Mouse (Mus musculus) cerebral cortex, adult 2 months (tissue): ENCODE results near the gene Specc1l.

Source experiments
- WGBS: fragments of 180-500 bp; shearing (Covaris S2); methylation state at CpG from one replicate; pipeline ENCODE4 v1.1.7; 2018; 5-methylcytosine and 5-hydroxymethylcytosine counted together

Specc1l gene

GRCm38 (mm10) chr10:75277501-75277900 lies 65.6 kb downstream of the Specc1l start:
- WGBS: 75% methylated on average over 1 of the region's 1 CpGs

- 75% methylated on average over 5 of the region's 5 CpGs for WGBS
These were observed 70.8 kb downstream of the Specc1l start for GRCm38 (mm10) chr10:75282648-75283047.

- 96% methylated on average over 3 of the region's 3 CpGs for WGBS
These were observed 71.9 kb downstream of the Specc1l start for GRCm38 (mm10) chr10:75283821-75284220.

GRCm38 (mm10) chr10:75288579-75288978 lies 76.7 kb downstream of the Specc1l start:
- 86% methylated on average over 7 of the region's 7 CpGs for WGBS

DNA sequence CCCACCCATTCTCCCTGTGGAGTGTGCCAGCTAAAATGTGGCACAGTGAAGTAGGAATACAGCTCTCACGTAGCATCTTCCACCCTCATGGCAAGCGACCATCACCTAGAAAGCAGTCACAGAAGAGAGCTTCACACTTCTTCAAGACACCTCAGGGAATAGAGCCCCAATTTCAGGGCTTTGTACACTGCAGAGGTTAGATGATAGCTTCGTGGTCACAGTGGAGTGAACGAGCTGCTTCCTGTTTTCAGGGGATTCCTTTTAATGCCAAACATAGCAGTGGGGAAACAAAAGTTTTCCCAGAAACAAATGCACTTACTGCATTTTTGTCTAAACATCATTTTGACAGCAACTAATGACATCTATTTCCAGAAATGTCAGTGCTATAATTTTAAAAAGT lies 77.5 kb downstream of the Specc1l start:
- WGBS: 70% methylated on average over 4 of the region's 4 CpGs

- 92% methylated on average over 5 of the region's 5 CpGs for WGBS
These were observed 78.8 kb downstream of the Specc1l start for GRCm38 (mm10) chr10:75290650-75291049.

GRCm38 (mm10) chr10:75291338-75291737 lies 79.5 kb downstream of the Specc1l start:
- WGBS: 88% methylated on average over 1 of the region's 1 CpGs

- WGBS: 94% methylated on average over 8 of the region's 8 CpGs
These were observed 80.3 kb downstream of the Specc1l start for GRCm38 (mm10) chr10:75292206-75292605.

- 94% methylated on average over 3 of the region's 3 CpGs for WGBS
These were observed 81.4 kb downstream of the Specc1l start for GRCm38 (mm10) chr10:75293288-75293687.

- 77% methylated on average over 4 of the region's 4 CpGs for WGBS
These were observed 82.5 kb downstream of the Specc1l start for GRCm38 (mm10) chr10:75294362-75294761.

DNA sequence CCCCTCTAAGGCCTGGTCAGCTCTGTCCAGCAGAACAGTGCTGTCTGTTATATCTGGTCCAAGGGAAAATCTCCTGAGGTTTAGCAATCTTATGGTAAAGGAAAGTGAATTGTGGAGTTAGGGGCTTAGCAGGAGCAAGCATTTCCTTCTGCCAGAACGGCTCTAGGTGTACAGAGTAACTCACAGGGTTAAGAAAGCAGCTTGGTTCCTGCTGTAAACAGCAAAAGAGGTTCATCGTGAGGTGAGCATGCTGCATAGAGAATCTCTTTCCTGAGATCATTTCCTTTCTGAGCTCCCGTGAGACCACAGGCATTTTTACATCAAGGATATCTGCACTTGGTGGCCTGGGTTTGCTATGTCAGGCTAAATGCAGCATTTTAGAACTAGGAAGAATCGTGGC lies 83.1 kb downstream of the Specc1l start:
- 73% methylated on average over 4 of the region's 4 CpGs for WGBS

DNA sequence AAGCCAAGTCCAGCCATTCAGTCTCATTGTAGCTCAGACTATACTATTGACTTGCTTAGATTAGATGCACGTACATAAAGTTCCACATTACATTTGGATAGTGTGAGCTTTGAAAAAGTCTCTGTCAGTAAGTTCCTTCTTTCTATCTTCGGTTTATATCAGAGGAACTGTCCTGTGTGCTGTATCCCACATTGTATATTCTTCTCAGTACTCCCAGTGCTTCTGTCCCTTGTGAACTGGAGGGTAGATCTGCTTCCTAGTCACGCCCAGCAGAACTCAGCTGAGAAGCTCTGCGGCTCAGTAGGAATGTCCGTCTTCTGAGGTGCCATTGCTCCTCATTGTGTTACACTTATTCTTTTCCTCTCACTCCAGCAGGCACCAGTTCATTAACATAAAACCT lies 86.7 kb downstream of the Specc1l start:
- 88% methylated on average over 5 of the region's 5 CpGs for WGBS

- WGBS: 58% methylated on average over 5 of the region's 5 CpGs
These were observed 88.0 kb downstream of the Specc1l start for GRCm38 (mm10) chr10:75299785-75300418.

DNA sequence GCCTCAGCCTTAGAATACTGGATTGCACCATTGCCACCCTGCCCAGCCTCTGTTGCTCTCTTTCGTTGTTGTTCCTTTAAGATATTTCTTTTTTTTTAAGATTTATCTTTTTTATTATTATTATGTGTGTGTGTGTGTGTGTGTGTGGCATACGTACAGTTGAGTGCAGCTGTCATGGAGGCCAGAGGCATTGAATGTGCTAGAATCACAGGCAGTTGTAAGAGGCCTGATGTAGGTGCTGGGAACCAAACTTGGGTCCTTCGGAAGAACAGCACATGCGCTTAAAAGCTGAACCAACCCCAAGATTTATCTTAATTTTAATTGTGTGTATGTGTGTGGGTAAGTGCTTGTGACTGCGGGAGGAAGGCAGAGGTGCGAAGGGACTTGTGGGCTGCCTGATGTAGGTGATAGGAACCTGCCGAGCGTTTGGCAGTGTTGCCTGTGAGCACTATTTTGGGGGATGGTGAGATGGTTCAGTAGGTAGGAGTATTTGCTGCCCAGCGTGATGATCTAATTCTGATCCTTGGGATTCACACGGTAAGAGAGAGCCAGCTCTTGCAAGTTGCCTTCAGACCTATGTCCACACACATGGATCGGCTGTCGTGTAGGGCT lies 89.4 kb downstream of the Specc1l start:
- WGBS: 73% methylated on average over 12 of the region's 12 CpGs

DNA sequence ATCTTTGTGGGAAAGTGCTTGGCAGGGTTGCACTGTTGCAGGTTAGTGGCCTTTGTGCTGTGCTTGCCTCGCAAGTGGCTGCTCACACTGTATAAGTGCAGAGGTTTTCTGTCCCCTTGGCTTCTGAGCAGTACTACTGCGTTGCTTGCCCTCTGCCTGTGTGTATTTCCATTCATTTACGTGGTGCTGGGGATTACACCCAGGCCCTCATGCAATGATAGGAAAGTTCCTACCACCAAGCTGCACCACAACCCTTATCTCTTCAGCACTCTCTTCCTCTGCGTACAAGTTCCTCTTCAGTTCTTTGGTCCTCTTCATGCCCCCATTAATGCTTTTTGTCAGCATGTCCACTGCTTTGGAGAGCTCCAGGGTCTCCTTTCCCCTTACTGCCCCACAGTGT lies 90.1 kb downstream of the Specc1l start:
- 90% methylated on average over 4 of the region's 4 CpGs for WGBS

DNA sequence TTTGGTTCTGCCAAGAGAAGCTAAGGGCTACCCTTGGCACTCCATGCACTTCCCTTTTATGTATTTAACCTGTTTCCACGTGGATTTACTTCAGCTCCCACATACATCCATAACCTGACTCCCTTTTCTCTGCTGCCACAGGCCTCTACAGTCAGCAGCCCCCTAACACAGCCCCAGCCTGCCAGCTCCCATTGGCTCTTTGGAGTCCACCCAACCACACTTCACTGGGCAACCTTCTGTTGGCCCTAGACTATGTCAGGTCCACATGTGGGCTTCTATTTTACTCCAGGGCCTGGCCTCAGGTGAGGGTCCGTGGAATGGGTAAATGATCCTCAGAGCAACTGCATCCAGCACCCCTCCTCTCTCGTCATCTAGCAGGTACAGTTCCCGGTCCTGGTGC lies 90.7 kb downstream of the Specc1l start:
- WGBS: 86% methylated on average over 4 of the region's 4 CpGs

GRCm38 (mm10) chr10:75303324-75304048 lies 91.6 kb downstream of the Specc1l start:
- 45% methylated on average over 8 of the region's 8 CpGs for WGBS

DNA sequence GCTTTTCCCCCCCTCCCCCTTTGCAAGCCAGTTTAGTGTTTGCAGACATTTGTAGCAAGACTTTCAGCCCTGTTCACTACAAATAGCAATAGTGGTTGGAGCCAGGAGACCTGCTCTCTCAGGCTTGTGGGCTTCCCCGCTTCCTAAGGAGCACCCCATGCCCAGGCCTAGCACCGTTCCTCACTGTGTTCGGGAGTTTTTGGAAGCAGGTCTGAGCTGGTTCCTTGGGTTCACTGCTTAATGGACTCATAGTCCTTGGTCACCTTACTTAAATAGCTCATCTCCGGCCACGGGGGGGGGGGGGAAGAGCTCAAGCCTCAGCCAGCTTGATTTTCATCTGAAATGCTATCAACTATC lies 92.2 kb downstream of the Specc1l start:
- 43% methylated on average over 5 of the region's 5 CpGs for WGBS

GRCm38 (mm10) chr10:75304413-75304812 lies 92.5 kb downstream of the Specc1l start:
- WGBS: 36% methylated on average over 6 of the region's 6 CpGs

DNA sequence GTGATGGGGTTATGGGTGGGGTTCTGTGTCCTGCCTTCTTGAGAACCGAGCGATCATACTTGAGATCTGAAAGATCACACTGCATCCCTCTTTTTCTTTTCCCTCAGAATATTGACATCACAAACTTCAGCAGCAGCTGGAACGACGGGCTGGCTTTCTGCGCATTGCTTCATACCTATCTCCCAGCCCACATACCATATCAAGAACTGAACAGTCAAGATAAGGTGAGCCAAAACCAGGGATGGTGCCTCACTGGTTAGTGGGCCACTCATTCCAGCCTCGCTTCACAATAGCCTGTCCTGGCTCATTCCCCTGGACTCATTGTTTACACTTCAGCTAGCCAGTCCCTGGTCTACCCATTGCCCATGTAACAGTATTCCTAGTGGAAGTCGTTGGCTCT lies 95.3 kb downstream of the Specc1l start:
- 94% methylated on average over 7 of the region's 7 CpGs for WGBS

- WGBS: 77% methylated on average over 7 of the region's 7 CpGs
These were observed 100.5 kb downstream of the Specc1l start for GRCm38 (mm10) chr10:75312361-75312760.

- 72% methylated on average over 6 of the region's 6 CpGs for WGBS
These were observed 102.5 kb downstream of the Specc1l start for GRCm38 (mm10) chr10:75314190-75314980.
